Mouse (Mus musculus): Measurements from ENCODE around the gene Kir3dl2.
"Not testable (repeated sequence)": the region's sequence is repeated elsewhere in the genome, so short reads cannot be mapped to it uniquely, and the experiment has no call there.

Kir3dl2 gene

GRCm38 (mm10) chrX:136543956-136544355, at the start of gene Kir3dl2:
Gene Kir3dl2, minus strand, starts transcription at chrX:136544056.
- in situ Hi-C loops (cut with MboI; ENCODE audit: low pct_unique_long_range_greater_than_20kb in 1 of 2, low sequenced_read_pairs in 2 of 2, unreplicated experiment in 1 of 2): not testable (repeated sequence)

GRCm38 (mm10) chrX:136590897-136591257, 47.0 kb upstream of the Kir3dl2 start:
- in situ Hi-C loops (cut with MboI; ENCODE audit: low pct_unique_long_range_greater_than_20kb in 1 of 2, low sequenced_read_pairs in 2 of 2, unreplicated experiment in 1 of 2): no loop called here

- in situ Hi-C loops (cut with MboI; ENCODE audit: low pct_unique_long_range_greater_than_20kb in 1 of 2, low sequenced_read_pairs in 2 of 2, unreplicated experiment in 1 of 2): no loop called here
Measured at GRCm38 (mm10) chrX:136590199-136590896, 46.5 kb upstream of the Kir3dl2 start, which contains the start of gene Tceal3. Gene Tceal3, plus strand, starts transcription at chrX:136590842.

- in situ Hi-C loops (cut with MboI; ENCODE audit: low pct_unique_long_range_greater_than_20kb in 1 of 2, low sequenced_read_pairs in 2 of 2, unreplicated experiment in 1 of 2): no loop called here
Measured at GRCm38 (mm10) chrX:136584617-136585016, 40.8 kb upstream of the Kir3dl2 start.

GRCm38 (mm10) chrX:136569094-136569493, 25.2 kb upstream of the Kir3dl2 start:
- in situ Hi-C loops (cut with MboI; ENCODE audit: low pct_unique_long_range_greater_than_20kb in 1 of 2, low sequenced_read_pairs in 2 of 2, unreplicated experiment in 1 of 2): not testable (repeated sequence)

- in situ Hi-C loops (cut with MboI; ENCODE audit: low pct_unique_long_range_greater_than_20kb in 1 of 2, low sequenced_read_pairs in 2 of 2, unreplicated experiment in 1 of 2): not testable (repeated sequence)
Measured at GRCm38 (mm10) chrX:136517699-136518098, 26.2 kb downstream of the Kir3dl2 start, which contains the start of gene Kir3dl1. Gene Kir3dl1, plus strand, starts transcription at chrX:136517999.

Measured in mouse embryonic stem cell (cell line).